Mouse (Mus musculus) heart, postnatal 0 days (tissue): ENCODE data around the gene Ano1.

Experiments
- CTCF ChIP-seq: IDR thresholded peaks from 2 replicates; pipeline ENCODE4 v1.5.1; 2016; ENCODE audit warnings: antibody characterized with exemption, control low read depth, low read depth
- EP300 ChIP-seq: IDR thresholded peaks from 2 replicates; pipeline ENCODE4 v1.6.1; 2016; ENCODE audit warnings: antibody characterized with exemption, low read depth

DNA sequence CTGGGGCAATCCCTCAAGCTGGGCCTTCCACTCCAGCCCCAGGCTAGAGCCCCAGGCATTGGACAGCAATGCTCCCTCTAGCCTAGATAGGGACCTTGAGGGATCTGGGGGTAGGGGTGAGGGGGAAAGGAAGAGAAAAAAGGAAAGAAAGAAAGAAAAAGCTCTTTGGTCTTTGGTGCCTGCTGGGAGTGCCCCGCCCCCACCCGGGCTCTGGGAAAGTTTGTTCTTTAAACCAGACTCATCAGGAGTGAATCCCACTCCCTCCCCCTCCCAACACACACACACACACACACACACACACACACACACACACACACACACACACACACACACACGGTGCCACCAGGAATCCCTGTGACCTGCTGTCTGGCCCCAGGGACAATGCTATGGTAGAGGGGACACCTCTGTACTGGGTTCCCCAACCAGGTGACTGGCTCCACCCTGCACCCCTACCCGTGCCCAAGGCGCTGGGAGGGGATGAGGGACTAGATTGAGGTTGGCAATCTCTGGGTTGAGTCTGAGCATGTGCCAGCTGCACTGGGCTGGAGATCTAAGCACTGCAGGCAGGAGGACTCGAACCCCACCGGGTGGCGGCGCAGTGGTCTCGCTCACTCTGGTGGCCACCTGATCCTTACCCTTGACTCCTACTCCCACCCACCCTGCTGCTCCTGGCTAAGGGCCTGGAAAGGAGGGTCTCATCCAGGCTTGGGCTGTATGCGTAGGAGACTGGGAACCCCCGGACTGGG, 74.3 kb downstream of the Ano1 start:
- no peak for TF ChIP-seq CTCF
- no peak for TF ChIP-seq EP300
